Mouse (Mus musculus): ENCODE results near the gene Ep400.

Ep400 gene

GRCm38 (mm10) chr5:110770448-110771158, at the start of gene Ep400:
TSS of gene Ep400 (minus strand) at chr5:110770717.
- DNase-seq (ENCODE audit: low read depth, low spot score): peak; percentile 99

GRCm38 (mm10) chr5:110809667-110810325, 39.3 kb upstream of the Ep400 start, which contains the start of gene Ulk1:
TSS of gene Ulk1 (minus strand) at chr5:110810097.
- peak; percentile 97 for DNase-seq (ENCODE audit: low read depth, low spot score)

DNA sequence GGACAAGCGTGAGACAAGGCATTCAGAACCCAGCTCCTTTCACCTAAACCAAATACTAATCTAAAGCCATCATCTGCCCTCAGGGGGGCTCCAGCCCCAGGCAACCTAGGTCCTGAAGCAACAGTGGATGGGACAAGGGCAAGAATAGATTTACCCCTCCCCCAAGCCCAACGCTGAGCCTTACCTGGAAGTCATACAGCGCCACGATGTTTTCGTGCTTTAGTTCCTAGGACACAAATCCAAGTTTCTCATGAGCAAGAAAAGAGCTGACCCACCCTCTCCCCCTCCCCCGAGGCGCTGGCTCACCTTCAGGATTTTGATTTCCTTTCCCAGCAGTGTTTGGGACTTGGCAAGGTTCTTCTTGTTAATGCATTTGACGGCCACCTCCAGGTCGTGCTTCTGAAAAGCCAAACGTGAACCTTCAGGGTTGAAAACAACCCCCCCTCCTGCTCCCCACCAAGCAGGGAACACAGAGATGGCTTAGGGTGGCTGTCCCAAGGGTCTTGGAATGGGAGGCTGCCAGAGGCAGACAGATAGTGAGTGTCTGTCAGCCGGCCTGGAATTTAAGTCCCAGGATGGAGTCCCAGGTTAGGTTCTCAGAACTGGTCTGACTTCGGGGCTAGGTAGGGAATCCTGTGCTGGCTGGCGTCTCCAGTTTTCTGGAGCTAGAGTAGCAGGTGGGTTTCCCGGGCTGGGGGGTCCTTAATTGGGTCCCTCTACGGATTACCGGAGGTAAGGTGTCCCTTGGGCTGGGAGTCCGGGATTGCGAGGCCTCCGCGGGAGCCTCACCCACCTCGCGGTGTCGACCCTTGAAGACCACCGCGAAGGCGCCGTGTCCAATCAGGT, 38.5 kb upstream of the Ep400 start:
- no peak for DNase-seq (ENCODE audit: low read depth, low spot score)

GRCm38 (mm10) chr5:110808061-110808631, 37.6 kb upstream of the Ep400 start:
- peak; percentile 49 for DNase-seq (ENCODE audit: low read depth, low spot score)

- no peak for DNase-seq (ENCODE audit: low read depth, low spot score)
Measured at GRCm38 (mm10) chr5:110807453-110807852, 36.9 kb upstream of the Ep400 start.

DNA sequence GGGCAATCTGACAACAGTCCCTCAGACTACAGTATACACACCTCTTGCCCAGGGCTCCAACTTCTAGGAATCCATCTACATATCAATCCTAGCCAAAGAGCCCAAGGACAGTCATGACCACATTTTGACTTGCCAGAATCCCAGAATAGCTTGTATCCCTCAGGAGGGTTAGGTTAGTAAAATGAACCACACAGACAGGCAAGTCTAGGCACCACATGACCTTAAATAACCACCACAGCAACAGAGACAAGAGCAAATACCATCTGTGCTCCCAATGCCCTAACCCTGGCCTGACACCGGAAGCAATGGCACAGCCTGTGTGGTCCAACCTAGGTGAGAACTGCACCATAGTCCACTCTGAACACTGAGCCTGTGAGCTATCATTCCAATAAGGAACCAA, 36.2 kb upstream of the Ep400 start:
- no peak for DNase-seq (ENCODE audit: low read depth, low spot score)

DNA sequence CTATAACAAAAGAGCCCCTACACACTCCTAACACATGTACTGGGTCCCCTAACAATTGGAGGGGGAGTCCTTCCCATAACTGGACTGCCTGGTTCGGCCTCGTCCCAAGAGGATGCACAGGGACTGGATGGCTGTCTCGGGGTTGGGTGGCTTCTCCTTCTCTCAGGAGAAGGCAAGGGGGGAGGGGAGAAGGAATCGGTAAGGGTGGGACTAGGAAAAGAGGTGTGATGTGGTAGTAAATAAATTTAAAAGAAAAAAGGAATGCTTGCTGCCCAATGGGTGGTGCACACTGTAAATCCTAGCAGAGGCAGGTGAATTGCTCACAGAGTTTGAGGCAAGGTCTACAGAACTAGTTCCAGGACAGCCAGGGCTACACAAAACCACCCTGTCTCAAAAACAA, 35.6 kb upstream of the Ep400 start:
- no peak for DNase-seq (ENCODE audit: low read depth, low spot score)

GRCm38 (mm10) chr5:110804012-110804743, 33.7 kb upstream of the Ep400 start:
- no peak for DNase-seq (ENCODE audit: low read depth, low spot score)

DNA sequence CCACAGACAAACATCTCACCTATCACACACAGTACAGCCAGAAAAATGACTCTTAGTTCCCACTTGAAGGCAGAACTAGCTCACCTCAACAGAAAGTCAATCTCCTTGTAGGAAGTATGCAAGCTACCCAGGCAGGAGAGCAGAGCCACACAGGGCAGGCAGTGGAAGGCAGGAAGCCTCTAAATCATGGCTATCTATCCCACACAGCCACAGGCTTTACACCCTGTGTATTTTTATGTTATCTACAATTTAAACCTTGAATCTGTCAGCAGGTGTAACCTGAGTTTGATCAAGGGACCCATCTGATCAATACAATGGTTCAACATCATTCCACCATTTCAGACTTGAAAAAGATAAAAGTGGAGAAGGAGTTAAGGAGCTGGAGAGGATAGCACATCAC, 32.3 kb upstream of the Ep400 start:
- DNase-seq (ENCODE audit: low read depth, low spot score): no peak

GRCm38 (mm10) chr5:110802186-110802585, 31.7 kb upstream of the Ep400 start:
- DNase-seq (ENCODE audit: low read depth, low spot score): peak; percentile 63

DNA sequence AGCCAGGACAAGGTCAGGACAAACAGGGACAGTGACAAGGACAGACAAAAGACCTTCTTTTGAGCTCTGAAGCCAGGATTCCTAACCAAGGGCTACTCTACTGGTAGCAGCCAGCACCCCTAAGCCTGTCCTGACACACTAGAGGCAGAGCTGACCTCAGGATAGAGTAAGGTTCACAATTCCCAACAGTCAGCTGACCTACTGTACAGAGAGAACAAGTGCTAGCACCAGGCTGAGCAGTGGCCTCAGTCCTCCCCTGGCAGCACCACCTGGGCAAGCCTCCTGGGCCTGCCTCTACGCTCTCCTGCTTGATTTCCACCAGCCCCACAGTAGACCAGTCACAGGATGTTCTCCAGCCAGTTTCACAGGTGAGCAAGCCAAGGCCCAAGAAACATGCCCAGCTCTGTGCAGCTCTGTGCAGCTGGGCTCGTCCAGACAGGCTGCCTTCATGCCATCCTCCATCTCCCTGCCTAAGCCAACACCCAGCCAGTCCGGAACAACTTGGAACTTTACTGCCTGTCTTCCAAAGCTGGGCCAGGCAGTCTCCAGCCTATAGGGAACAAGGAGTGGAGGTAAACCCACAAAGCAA, 30.6 kb upstream of the Ep400 start:
- DNase-seq (ENCODE audit: low read depth, low spot score): no peak

- no peak for DNase-seq (ENCODE audit: low read depth, low spot score)
Measured at GRCm38 (mm10) chr5:110797696-110798095, 27.2 kb upstream of the Ep400 start.

DNA sequence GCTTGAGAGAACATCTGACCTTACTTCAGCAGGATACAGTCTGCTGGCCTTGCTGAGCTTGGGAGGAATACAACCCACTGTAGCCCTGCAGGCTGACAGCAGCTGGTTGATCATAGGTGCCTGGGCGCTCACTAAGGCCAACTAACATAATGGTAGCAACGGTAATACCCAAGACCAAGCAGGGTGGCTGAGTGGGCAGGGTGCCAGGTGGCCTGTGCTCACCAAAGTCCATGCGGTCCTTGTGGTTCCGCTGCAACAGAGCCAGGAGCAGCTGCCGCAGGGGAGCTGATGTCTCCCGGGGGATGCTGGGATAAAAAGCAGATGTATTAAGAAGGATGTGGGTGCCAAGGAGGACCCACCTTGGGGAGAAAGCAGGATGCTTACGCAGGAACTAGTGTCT, 23.8 kb upstream of the Ep400 start:
- DNase-seq (ENCODE audit: low read depth, low spot score): no peak

DNA sequence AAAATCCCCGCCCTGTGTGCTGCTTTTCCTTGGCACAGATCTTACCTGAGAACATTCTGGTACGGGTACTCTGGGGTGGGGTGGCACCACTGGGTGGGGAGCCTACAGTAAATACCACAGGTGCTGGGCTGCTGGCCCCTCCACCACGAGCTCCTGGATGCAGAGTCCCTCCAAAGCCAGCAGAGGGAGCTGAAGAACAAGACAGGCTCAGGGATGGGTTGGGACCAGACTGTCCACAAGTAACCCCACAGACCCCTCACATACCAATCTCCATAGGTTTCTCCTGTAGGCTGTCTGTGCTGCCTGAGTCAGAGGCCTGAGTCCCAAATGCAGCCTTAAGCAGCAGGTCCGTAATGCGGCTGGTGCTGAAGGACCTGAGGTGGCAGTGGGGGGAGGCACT, 18.2 kb upstream of the Ep400 start:
- DNase-seq (ENCODE audit: low read depth, low spot score): no peak

DNA sequence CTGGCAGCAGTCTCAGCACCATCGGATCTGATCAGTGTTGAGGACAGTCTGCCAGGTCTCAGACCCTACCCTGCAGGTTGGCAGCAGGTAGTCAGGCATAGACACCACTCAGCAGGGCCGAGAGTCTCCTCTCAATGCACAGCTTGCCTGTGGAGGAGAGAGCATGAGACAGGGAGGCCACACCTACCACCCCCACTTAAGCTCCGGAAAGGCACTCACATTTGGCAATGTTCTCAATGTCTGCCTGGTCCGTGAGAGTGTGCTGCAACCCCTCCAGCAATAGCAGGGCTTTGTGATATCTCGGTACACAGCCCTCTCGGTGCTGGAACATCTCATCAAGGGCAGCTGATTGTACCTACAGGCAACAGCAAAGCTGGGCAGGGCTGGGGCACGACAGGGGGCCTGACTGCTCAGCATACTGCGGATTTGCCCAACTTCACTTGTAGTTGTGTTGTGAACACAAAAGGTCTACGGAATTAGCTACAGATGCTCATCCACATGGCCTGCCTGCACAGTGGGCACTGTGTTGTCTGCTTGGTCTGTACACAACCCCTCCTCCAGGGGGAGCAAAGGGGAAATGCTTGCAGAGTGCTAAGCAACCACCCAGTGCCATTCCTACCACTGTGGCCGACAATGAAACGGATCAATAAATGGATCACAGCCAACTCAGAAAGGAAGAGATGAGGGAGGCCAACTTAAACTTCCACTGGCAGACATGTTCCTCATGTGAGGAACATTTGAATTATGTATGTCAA, 15.7 kb upstream of the Ep400 start:
- no peak for DNase-seq (ENCODE audit: low read depth, low spot score)

DNA sequence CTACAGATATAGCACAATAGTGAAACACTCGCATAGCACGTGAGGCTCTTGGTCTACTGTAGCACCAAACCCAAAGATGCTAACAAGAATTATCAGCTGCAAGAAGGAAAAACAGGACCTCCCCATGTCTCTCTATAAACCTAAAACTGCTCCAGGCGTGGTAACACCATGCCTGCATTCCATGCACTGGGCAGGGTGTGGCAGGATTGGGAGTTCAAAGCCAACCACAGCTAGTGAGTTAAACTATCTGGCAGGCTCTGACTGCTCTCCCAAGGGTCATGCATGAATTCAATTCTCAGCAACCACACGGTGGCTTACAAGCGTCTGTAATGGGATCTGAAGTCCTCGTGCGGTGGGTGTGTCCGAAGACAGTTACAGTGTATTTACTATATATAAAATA, 12.6 kb upstream of the Ep400 start:
- DNase-seq (ENCODE audit: low read depth, low spot score): no peak

DNA sequence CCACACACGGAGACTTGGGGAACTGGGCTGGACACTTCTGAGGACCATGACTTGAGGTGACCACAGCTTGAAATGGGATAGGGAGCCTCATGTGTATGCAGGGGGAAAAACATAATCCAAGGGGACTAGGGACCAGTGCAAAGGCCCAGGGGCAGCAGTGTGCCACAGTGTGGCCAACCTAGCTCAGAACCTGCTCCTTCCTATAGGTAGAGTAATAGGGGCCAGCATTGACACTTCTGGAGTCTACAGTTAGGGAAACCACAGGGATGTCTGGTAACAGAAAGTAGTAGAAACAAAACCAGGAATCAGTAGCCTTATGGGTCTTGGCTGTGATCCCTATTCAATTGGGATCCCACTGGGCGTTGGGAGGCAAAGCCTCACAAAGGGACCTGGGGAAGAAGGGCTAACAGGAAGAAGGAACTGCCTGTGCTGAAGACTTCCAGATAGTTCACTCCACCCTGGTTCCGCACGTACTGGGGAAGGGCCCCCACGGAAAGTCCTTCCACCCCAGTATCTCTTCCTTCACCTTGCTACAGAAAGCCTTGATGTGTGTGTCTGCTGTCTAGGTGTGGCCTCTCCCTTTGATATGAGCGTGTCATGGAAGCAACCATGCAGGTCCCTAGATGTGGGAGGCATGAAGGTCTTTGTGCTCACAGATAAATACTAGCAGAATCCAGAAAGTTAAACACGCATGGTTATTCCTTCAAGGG, 11.2 kb upstream of the Ep400 start:
- DNase-seq (ENCODE audit: low read depth, low spot score): no peak

GRCm38 (mm10) chr5:110780761-110781528, 10.4 kb upstream of the Ep400 start:
- DNase-seq (ENCODE audit: low read depth, low spot score): no peak

Data from retina, adult 2 months (tissue).